Mouse (Mus musculus) adrenal gland (tissue): ENCODE data around the gene Irgm1.

Experiments used
- intact Hi-C: fragments of 180-260 bp; cut with DNase I; formaldehyde crosslinking; loops from one replicate; pipeline ENCODE4 v1.15.1; 2025
- long read RNA-seq, 2 experiments: library from polyadenylated mRNA; unstranded; transcript quantifications; one replicate each; pipeline ENCODE4 v2.0.0; 2020; ENCODE audit warnings: borderline replicate concordance in 1 of 2; ENCODE audit not compliant: insufficient replicate concordance in 1 of 2

Gene Irgm1
- long read RNA-seq, experiment 1, transcript Irgm1-202 (2 exons, 2,082 nt): major isoform, 18 of 21 reads
- long read RNA-seq, experiment 1, partial matches to known transcripts: 0 of 21 reads
- long read RNA-seq, experiment 1, other reads (novel, unspliced or antisense): 0 of 21 reads
- long read RNA-seq, experiment 2, transcript Irgm1-202 (2 exons, 2,082 nt): major isoform, 10 of 18 reads
- long read RNA-seq, experiment 2, partial matches to known transcripts: 0 of 18 reads
- long read RNA-seq, experiment 2, other reads (novel, unspliced or antisense): 5 of 18 reads

DNA sequence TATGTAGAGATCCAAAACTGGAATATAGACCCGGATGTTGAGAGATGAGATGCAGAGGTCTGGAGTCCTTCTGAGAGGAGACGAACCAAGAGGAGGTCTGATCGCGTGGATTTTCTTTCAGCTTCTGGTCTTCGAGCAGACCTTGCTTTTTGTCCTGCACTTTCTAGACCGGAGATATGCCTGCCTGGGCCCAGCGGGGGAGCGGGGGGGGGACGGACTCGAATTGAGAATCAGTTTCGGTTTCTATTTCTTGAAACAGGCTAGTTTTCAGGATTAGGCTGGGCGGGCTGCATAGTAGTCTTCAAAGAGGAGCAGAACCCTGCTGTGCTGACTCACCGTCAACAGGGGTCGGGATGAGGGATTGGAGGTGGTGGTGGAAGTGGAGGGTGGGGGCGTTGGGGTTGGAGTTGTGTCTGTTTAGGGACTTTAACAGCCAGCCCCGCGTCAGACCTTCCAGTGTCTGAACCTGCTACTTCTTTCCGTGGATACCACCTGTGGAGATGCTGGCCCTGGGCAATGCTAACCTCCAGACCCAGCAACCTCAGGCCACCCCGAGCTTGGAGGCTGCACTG, at the start of gene Irgm1:
Gene Irgm1, minus strand, starts transcription at position 483 of the 572 bp plus-strand sequence.
- intact Hi-C loops: loop anchor here (5.0 to 10.0 kb wide), 2 partner anchors 331 to 384 kb away; partner anchors contain the start of gene Zfp62

- intact Hi-C loops: no loop called here
Measured at GRCm38 (mm10) chr11:48918380-48918779, 46.9 kb upstream of the Irgm1 start.

- intact Hi-C loops: no loop called here
Measured at GRCm38 (mm10) chr11:48913611-48914010, 42.1 kb upstream of the Irgm1 start.

GRCm38 (mm10) chr11:48908459-48908858, 37.0 kb upstream of the Irgm1 start:
- intact Hi-C loops: loop anchor here (10.0 kb wide), 1 partner anchor 166 kb away; the partner anchor contains the start of gene Ifi47

DNA sequence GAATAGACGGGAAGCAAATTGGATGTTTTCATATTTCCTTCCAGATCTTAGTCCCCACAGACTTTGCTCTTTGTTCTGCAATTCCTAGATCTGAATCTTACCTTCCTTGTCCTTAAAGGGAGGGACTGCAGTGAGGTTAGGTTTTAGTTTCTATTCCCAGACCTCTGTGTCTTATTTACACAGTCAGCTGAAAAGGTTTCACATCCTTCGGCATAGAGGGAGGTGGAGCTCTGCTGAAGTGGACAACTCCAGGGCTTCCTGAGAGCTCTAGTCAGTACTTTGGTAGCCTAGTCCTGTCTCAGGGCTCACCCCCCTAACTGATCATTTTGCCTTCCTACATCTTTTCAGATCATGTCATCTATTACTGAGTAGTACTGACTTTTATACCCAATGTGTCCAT, 30.5 kb upstream of the Irgm1 start, which contains the start of gene Gm5431:
Gene Gm5431, minus strand, starts transcription at position 194 of the 400 bp plus-strand sequence.
- intact Hi-C loops: loop anchor here (10.0 kb wide), 1 partner anchor 173 kb away; the partner anchor contains the start of gene Ifi47

GRCm38 (mm10) chr11:48901567-48901930, 30.1 kb upstream of the Irgm1 start:
- intact Hi-C loops: loop anchor here (10.0 kb wide), 1 partner anchor 173 kb away; the partner anchor contains the start of gene Ifi47

DNA sequence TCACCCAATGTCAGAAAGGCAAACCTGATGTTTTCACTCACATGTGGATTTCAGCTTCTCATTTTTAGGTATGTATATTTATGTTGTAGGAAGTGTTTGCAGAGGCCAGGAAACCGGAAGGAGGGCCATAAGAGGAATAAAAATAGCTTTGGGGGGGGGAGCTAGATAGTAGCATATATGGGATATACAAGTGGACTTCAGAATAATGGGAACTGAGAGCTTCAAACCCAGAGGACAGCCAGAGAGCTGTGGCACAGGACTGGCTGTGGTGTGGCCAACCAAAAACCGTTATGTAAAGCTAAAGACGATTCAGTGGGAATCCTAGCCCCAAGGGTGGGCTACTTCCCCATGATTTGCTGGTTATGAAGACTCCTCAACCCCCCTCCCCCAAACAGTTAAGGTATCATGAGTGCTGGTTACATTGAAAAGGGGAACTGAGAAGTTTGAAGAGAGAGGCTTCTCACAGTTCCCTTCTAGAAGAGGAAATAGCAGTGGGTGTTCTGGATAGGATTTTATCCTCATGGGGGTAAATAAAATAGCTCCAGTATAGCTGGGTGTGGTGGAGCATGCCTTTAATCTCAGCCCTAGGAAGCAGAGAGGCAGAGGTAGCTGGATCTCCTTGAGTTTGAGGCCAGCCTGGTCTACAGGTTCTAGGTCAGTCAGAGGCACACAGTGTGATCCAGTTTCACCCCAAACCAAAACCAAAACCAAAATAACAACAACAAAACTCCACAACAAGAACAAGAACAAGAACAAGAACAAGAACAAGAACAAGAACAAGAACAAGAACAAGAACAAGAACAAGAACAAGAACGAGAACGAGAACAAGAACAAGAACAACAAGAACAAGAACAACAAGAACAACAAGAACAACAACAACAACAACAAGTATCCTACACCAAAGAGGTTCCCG, 29.4 kb upstream of the Irgm1 start:
- intact Hi-C loops: loop anchor here (10.0 kb wide), 1 partner anchor 174 kb away; the partner anchor contains the start of gene Ifi47

- intact Hi-C loops: no loop called here
Measured at GRCm38 (mm10) chr11:48898812-48899431, 27.4 kb upstream of the Irgm1 start.

DNA sequence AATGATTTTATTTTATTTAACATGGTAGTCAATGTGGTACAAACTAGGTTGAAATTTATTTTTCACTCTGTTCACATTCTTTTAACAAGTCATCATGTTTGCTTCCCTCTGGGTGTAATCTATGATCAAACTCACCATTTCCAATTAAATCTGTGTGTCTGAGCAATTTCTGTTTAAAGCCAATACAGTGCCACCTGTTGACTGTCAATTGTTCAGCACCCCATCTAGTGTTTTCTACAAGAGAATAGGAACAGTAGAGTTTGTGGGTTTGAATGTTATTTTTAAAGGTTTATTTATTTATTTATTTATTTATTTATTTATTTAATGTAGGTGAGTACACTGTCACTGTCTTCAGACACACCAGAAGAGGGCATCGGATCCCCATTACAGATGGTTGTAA, 5.2 kb upstream of the Irgm1 start:
- intact Hi-C loops: loop anchor here (10.0 kb wide), 1 partner anchor 378 kb away; no protein-coding TSS in a partner anchor

- intact Hi-C loops: loop anchor here (2.0 to 10.0 kb wide), 2 partner anchors 227 to 379 kb away; no protein-coding TSS in a partner anchor
Measured at GRCm38 (mm10) chr11:48875343-48875837, 3.9 kb upstream of the Irgm1 start.

DNA sequence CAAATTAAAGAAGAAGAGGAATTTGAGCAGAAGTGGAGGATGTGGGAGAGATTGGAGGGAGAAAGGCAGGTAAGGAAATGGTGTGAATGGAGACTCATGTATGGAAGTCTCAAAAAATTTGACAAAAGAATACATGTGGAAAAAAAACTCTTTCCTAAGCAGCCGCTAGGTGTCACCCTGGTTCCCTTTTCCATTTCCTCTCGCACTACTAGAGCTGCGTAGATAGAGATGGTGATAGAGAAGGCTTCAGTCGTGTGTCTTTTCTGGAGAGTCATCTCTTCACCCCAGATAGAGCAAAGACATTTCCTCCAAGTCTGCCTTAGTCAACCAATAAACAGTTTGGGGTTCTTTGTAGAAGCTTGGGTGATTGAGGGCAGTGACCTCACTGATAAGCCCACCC, 3.0 kb upstream of the Irgm1 start:
- intact Hi-C loops: loop anchor here (2.0 to 10.0 kb wide), 3 partner anchors 228 to 380 kb away; partner anchors contain the start of gene Zfp62

DNA sequence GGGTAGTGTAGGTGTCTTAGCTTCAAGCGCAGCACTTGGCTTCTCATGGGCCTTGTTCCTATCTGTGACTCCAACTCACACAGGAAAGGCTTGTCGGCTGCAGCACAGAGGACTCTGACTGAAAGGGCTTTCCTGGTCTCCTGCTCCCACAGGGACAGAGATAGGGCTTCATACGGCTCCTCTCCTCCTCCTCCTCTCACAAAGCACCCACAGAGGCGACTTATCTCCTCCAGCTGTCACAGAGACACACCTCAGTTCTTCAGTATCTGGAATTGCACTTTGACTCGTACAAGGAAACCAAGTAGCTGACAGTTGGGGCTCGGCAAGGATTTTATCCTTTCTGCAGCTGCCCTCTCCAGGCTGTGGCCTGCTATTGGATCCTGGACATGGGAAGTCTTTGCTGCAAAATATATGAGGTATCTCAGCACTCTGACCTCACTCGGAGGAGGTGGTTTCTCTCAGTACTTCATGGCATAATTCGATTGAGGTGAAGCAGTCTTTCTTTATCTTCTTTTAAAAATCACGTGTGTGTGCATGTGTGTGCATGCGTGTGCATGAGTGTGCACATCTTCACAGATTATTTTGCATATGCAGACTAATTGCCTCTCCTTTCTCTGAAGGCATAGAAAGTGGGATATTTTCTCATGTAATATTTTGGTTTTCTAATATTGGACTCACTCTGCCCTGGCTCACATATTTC, 2.3 kb upstream of the Irgm1 start:
- intact Hi-C loops: loop anchor here (2.0 to 10.0 kb wide), 3 partner anchors 229 to 381 kb away; partner anchors contain the start of gene Zfp62

DNA sequence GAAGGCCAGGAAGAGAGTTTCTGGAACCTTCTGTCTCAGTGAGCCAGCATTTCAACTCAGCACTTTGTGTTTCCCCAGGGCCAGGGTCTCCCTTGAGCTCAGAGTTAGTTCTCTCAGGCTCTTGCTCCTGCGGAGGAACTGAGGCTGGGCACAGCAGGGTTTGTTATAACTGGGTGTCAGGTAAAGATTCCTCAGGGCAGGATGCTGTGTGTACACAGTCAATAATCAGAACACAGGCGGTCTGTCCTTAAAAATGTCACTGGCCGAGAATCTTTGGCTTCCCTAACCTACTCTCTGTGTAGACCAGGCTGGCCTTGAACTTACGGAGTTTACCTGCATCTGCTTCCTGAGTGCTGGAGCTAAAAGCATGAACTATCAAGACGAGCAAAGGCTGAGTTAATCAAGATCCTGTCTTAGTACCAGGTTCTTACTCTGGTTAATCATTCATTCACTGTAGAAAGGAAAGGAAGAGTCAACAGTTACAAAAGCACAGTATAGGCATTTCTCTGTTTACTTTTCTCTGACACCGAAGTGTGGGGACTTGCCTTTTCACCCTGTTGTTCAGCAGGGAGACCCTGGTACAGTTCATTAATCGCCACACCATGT, 1.3 kb upstream of the Irgm1 start:
- intact Hi-C loops: loop anchor here (5.0 to 10.0 kb wide), 2 partner anchors 330 to 382 kb away; partner anchors contain the start of gene Zfp62

DNA sequence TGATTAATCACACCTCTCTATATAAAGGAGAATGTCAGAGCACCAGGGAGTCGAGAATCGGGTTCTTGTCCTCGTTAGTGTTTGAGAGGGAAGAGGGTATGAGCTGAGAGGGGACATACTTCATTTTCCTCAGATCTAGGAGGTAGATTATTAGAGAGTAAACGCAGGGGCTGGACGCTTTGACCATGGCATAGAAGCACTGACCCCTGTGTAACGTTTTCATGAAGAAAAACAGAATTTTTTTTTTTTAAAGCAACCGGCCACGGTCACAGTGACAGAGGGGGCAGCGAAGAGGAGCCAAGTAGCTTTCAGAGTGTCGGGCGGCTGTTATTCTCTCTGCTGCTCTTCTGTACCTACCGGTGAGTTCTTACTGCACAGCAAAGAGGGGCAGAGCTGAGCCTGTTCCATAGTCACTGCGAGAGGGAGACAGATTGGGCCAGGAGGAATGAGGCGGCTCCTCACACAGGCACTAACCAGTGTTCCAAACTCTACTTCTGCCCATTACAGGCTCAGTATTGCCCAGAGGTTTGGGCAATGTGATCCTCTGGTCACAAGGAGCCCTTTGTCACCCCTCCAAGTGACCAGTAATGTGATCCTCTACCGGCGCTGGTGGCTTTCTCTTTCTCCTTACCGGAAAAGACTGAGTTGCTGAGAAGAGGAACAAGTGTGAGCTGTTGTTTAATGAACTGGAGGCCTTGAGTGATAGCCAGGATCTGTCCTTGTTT, 496 bp upstream of the Irgm1 start:
- intact Hi-C loops: loop anchor here (5.0 to 10.0 kb wide), 2 partner anchors 330 to 383 kb away; partner anchors contain the start of gene Zfp62

DNA sequence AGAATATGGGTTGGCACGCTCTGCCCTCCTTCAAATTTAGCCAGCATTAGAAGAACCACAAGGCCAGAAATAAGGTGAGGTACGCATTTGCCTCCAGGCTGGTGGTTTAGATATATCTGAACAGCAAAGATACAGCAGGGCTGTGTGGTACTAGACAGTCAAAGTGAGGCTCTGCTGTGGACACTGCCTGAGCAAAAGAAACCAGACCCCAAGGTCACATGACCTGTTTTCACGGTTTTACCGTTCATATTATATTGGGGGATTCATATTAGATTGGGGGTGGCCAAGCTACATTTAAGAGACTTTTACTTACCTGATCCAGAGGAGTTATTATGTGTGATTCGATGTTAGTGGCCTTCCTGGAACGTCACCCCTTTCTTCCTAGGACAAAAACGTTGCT, 702 bp downstream of the Irgm1 start:
- intact Hi-C loops: loop anchor here (5.0 to 10.0 kb wide), 2 partner anchors 332 to 384 kb away; partner anchors contain the start of gene Zfp62

DNA sequence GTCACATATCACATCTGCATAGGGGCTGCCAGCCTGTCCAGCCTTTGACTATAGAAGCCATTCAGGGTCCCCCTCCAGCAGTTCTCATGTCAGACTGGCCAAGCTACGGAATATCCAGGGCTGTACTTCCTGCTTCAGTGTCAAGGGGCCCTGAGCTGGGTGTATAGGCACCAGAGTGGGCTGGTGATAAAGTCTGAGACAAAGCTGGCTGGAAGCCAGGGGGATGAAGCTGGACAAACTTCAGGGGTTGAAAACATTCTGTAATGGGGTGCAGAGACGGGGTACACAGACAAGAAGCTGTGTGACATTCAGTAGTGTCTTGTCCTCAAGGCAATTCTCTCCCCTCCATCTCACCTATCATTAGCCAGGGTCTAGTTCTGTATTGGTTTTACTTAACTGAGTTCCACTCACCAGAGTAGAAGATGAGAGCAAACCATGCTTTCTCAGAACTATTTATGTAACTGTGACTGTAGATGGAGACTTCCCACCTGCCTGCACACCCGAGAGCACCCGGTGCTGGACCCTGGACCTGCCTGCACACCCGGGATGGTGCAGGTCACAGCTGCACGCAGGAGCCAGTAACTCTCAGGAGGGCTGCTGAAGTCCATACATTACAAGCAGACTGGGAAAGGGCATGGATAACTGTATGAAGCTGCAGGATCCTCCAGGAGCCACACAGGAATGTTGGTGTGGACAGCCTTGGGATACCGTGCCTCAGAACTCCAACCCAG, 1.9 kb downstream of the Irgm1 start:
- intact Hi-C loops: loop anchor here (5.0 to 10.0 kb wide), 2 partner anchors 333 to 385 kb away; partner anchors contain the start of gene Zfp62

GRCm38 (mm10) chr11:48866481-48866880, 5.0 kb downstream of the Irgm1 start:
- intact Hi-C loops: no loop called here

GRCm38 (mm10) chr11:48863808-48864207, 7.7 kb downstream of the Irgm1 start:
- intact Hi-C loops: no loop called here
